Mouse (Mus musculus) neural tube, embryonic 11.5 days (tissue): ENCODE measurements around the gene Zfp738. TPM values are rescaled to one million over a fixed set of nuclear protein-coding genes. Genes with fewer than 3 reads are reported as not detected.
"Not testable (repeated sequence)": the region's sequence is repeated elsewhere in the genome, so short reads cannot be mapped to it uniquely, and the experiment has no call there.

Experiments used
- ATAC-seq: fragments of 200-750 bp; cut with Nextera tagmentation; 2 replicates; pipeline ENCODE4 v1.8.0; 2017; ENCODE audit warnings: moderate number of reproducible peaks, mild to moderate bottlenecking, moderate TSS enrichment, moderate library complexity; ENCODE audit not compliant: insufficient read depth, low FRiP score, low TSS enrichment
- DNase-seq: peaks from one replicate; pipeline ENCODE4 v3.0.0-alpha.2; 2015; ENCODE audit warnings: low spot score
- H3K27ac ChIP-seq: fragments of 300-500 bp; sonication (generic); 2 replicates; pipeline ENCODE4 v1.5.1; 2014; ENCODE audit warnings: low read depth, mild to moderate bottlenecking, low read length
- H3K27me3 ChIP-seq: fragments of 300-500 bp; sonication (generic); 2 replicates; pipeline ENCODE4 v1.6.1; 2014; ENCODE audit warnings: mild to moderate bottlenecking, low read length, mixed read lengths; ENCODE audit not compliant: control insufficient read depth, insufficient read depth
- H3K36me3 ChIP-seq: fragments of 300-500 bp; sonication (generic); 2 replicates; pipeline ENCODE4 v1.6.1; 2014; ENCODE audit warnings: mild to moderate bottlenecking, low read length, moderate library complexity, mixed read lengths; ENCODE audit not compliant: control insufficient read depth, insufficient read depth
- H3K4me1 ChIP-seq: fragments of 300-500 bp; sonication (generic); 2 replicates; pipeline ENCODE4 v1.6.1; 2014; ENCODE audit warnings: low read length, mixed read lengths; ENCODE audit not compliant: control insufficient read depth, insufficient read depth
- H3K4me2 ChIP-seq: fragments of 300-500 bp; sonication (generic); 2 replicates; pipeline ENCODE4 v1.6.1; 2014; ENCODE audit warnings: low read depth, mild to moderate bottlenecking, moderate library complexity
- H3K4me3 ChIP-seq: fragments of 300-500 bp; sonication (generic); 2 replicates; pipeline ENCODE4 v1.5.1; 2014; ENCODE audit warnings: low read depth, low read length
- H3K9ac ChIP-seq: fragments of 300-500 bp; sonication (generic); 2 replicates; pipeline ENCODE4 v1.6.1; 2014; ENCODE audit warnings: mild to moderate bottlenecking, low read length
- H3K9me3 ChIP-seq: fragments of 300-500 bp; sonication (generic); 2 replicates; pipeline ENCODE4 v1.6.1; 2016; ENCODE audit warnings: low read length; ENCODE audit not compliant: control insufficient read depth
- WGBS: fragments of 180-500 bp; shearing (Covaris S2); extraction: QIAGEN DNeasy Blood & Tissue Kit; methylation state at CpG from one replicate; pipeline ENCODE4 v1.1.7; 2014; 5-methylcytosine and 5-hydroxymethylcytosine counted together
- polyA plus RNA-seq: library from polyadenylated mRNA; unstranded; fragments of >200 nt; fragmentation: Nextera tagmentation; extraction: Ambion mirVana; gene quantifications from 2 replicates; pipeline ENCODE4 v1.2.1, GENCODE M21; 2014

Gene Zfp738
- 12.8 and 13.6 TPM in 2 replicates for polyA plus RNA-seq

DNA sequence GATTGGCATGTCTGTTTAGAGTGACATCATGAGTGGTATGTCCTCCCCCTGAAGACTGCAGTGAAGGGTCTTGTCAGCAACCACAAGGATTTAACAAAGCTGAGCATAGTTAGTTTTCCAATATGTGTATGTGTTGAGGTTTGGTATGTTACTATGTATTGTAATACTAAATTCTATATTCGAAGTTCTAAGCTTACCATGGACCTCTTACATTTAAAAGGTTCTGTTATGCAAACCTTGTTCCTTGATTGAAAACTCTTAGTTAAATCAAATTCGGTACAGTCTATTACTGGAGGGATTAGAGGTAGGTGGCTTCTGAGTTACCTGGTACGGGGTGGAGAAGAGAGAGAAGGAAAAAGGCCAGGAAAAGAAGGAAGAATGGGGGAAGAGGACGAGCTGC lies at the start of gene Zfp738:
Gene Zfp738, minus strand, starts transcription at position 101 of the 400 bp plus-strand sequence.
- DNase-seq: no peak
- Histone ChIP-seq H3K4me2 (no peak within 1 kb of the TSS), H3K36me3 (no peaks in the 10 kb centered on the region), H3K4me3 (no peak within 1 kb of the TSS), H3K9ac (no peak within 1 kb of the TSS), H3K4me1 (no peaks in the 10 kb centered on the region), H3K9me3 (no peaks in the 10 kb centered on the region), H3K27ac (no peak within 1 kb of the TSS), H3K27me3 (no peaks in the 10 kb centered on the region)
- no peak for ATAC-seq
- 81% methylated on average over 4 of the region's 4 CpGs for WGBS

DNA sequence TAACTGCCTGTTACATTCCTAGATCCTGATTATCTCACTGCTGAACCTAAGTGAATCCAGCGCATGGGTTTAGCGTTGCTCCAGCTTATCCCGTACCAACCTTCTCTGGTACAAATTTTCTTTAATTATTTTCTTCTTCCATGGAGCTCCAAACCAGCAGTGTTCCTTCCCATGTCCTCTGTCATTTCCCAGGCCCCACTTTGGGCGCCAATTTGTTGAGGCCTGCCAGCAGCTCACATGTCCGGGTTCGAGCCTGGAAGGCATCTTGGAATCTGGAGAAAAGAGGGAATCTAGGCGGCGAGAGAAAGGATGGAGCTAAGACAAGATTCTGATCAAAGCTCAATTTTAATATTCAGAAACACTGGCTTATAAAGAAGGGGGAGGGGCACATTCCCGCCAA lies 47.5 kb upstream of the Zfp738 start:
- not testable (repeated sequence) for DNase-seq, H3K4me2 ChIP-seq, H3K27me3 ChIP-seq, ATAC-seq, H3K36me3 ChIP-seq, H3K27ac ChIP-seq, H3K9me3 ChIP-seq, H3K4me1 ChIP-seq, H3K4me3 ChIP-seq, H3K9ac ChIP-seq
- 94% methylated on average over 9 of the region's 9 CpGs for WGBS

DNA sequence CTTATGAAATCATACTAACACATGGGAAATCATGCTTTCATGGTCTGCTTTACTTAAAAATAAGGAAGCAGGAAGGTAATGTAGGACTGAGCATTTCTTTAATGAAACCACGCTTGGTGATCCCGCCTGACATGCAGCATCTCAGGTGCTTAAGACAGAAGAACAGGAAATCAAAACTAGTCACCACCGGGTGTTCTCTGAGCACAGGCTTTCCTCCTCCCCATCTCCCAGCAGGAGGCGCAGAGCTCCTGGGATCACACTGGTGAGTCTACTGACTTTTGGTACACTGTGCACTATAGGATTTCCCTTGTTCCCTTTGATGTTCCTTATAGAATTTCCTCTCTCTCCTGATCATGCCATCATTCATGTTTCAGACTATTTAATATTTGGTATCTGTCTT lies 42.6 kb upstream of the Zfp738 start:
- peak; percentile 11 for DNase-seq
- H3K9ac ChIP-seq: peak overlapping the region; percentile 60; the same call in 1 of the 2 replicates
- H3K4me1 ChIP-seq, H3K9me3 ChIP-seq, H3K27me3 ChIP-seq, H3K27ac ChIP-seq, H3K36me3 ChIP-seq: not testable (repeated sequence)
- peak overlapping the region; percentile 55 for H3K4me2 ChIP-seq
- peak overlapping the region; percentile 46 for H3K4me3 ChIP-seq
- 0 out of 2 replicates have a peak, but pooled peaks have one; percentile 2 for ATAC-seq
- 48% methylated on average over 4 of the region's 4 CpGs for WGBS

DNA sequence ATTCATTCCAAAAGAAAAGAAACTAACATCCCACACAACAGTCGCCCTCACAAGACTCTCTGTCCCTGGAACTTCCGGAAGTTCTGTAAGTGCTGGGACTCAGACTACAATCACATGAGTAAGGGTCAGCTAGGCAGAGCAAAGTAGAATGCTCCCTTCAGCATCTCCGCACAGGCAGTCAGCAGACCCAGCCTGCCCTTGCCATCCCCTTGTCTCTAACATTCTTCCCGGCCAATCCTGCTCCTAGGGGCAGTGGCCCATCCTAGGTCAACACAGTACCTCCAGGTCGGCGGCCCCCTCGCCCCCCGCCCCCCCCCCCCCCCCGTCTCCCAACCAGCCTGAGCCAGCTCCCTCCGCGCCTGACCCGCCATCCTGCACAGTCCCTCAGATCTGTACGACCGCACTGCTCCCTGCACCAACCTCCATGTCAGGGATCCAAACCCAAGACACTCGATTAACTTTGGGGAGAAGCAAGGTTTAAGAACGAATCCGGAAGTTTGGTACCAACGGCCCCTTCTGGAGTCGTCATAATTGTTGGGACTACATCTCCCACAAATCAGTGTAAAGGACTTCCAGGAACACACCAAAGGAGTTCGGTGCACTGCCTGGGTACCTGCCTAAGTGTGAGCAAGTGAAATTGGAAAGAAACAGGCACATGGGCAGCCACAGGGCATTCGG lies 41.9 kb upstream of the Zfp738 start, which contains the start of gene Zfp65:
Gene Zfp65, minus strand, starts transcription at position 533 of the 678 bp plus-strand sequence.
- H3K9ac ChIP-seq: peak within 1 kb of the TSS; percentile 60
- H3K27ac ChIP-seq: no peak within 1 kb of the TSS
- DNase-seq (peak; percentile 53), ATAC-seq (peak; percentile 67)
- no peaks in the 10 kb centered on the region for H3K4me1 ChIP-seq
- no peaks in the 10 kb centered on the region for H3K36me3 ChIP-seq
- H3K27me3 ChIP-seq: no peaks in the 10 kb centered on the region
- H3K4me2 ChIP-seq: peak within 1 kb of the TSS; percentile 55
- H3K9me3 ChIP-seq: peaks cover 3% of the 10 kb centered on the region; the same call in 1 of the 2 replicates
- H3K4me3 ChIP-seq: peak within 1 kb of the TSS; percentile 46
- 2% methylated on average over 16 of the region's 21 CpGs for WGBS

DNA sequence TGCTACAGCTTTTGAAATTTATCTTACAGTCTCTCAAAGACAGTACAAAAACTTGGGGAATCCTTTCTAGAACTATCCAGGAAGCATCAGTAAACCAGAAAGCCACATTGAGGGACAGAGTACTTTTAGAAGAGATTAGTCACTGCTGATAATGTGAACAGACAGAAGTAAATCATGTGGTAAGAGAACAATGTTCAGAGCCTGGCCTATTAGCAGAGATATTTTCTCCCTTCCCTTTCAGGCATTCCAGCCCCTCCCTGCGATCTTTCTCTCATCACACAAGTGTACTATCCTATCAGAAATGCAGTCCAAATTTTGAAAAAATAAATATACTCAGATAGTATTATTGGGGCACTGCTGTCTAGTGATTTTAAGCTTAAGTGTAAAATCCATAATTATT lies 41.2 kb upstream of the Zfp738 start:
- H3K4me2 ChIP-seq: peak overlapping the region; percentile 55

DNA sequence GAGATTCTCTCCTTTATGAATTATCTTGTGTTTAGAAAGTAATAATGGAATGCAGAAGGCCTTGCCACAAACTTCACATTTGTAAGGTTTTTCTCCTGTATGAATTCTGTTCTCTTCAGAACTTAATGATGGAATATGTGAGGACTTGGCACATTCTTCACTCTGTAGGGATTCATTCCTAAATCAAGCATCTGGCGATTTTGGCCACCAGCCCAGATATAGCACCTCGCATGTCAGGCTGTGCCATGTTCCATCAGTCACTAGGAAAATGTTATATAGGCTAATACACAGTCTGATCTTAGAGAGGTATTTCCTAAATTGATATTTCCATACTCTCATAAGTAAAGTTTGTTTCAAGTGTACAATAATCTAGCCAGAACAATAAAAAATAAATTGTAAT lies 38.5 kb upstream of the Zfp738 start:
- not testable (repeated sequence) for H3K4me2 ChIP-seq, H3K9me3 ChIP-seq, H3K9ac ChIP-seq, H3K27ac ChIP-seq, ATAC-seq, H3K27me3 ChIP-seq, H3K36me3 ChIP-seq, H3K4me3 ChIP-seq, H3K4me1 ChIP-seq, DNase-seq
- WGBS: 91% methylated on average over 2 of the region's 2 CpGs

More for the DNA sequence above, 41.2 kb upstream of the Zfp738 start:
- Histone ChIP-seq H3K4me3 (peak overlapping the region; percentile 46), H3K27me3 (no peaks in the 10 kb centered on the region), H3K4me1 (0 out of 2 replicates have a peak, but pooled peaks cover 2% of the 10 kb centered on the region), H3K9me3 (no peaks in the 10 kb centered on the region), H3K36me3 (no peaks in the 10 kb centered on the region), H3K9ac (no peak overlapping the region), H3K27ac (no peak overlapping the region)
- ATAC-seq (no peak), DNase-seq (no peak)
- 78% methylated on average over 1 of the region's 1 CpGs for WGBS

DNA sequence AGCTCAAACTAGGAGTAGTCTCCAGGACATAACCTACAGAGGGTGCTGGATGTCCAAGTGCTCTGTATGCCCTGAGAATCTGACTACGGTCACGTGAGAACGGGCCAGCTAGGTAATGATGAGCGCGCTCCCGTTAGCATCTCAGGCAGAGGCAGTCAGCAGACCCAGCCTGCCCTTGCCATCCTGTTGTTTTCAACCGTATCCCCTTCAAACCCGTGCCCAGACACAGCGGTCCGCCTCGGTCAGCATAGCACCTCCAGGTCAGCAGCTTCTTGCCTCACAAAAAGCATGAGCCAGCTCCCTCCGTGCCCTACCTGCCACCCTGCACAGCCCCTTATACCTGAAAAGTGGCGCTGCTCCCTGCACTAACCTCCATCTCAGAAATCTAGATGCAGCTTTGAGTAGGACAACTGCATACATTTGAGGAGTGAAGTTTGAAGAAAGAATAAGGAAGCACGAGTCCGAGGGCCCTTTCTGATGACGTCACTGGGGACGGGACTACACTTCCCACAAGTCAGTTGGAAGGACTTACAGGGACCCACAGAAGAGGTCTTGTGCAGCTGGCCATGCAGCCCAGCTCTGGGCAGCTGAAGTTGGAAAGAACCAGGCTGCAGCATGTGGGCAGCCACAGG lies 37.1 kb upstream of the Zfp738 start:
- H3K27ac ChIP-seq: no peak overlapping the region
- H3K4me1 ChIP-seq: 0 out of 2 replicates have a peak, but pooled peaks cover 2% of the 10 kb centered on the region
- ATAC-seq (peak; percentile 97), DNase-seq (peak; percentile 89)
- H3K4me2 ChIP-seq: peak overlapping the region; percentile 56
- peak overlapping the region; percentile 77 for H3K4me3 ChIP-seq
- under 1% methylated on average over 17 of the region's 17 CpGs for WGBS
- no peaks in the 10 kb centered on the region for H3K9me3 ChIP-seq
- H3K27me3 ChIP-seq: no peaks in the 10 kb centered on the region
- H3K9ac ChIP-seq: peak overlapping the region; percentile 81
- no peaks in the 10 kb centered on the region for H3K36me3 ChIP-seq

DNA sequence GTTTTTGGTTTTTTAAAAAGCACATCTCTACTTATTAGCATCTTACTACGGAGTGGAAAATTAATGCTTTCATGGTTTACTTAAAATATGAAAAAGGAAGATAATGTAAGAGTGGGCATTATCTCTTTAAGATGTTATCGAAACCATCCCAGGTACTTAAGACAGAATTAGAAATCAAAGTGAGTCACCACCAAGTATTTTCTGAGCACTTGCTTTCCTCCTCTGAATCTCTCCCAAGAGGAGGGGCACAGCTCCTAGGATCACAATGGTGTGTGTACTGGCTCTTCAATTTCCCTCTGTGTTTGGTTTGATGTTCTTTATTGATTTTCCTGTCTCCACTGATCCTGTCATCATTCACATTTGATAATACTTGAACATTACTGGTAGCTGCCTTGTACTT lies 3.0 kb downstream of the Zfp738 start:
- peak overlapping the region; percentile 60 for H3K4me3 ChIP-seq
- H3K27ac ChIP-seq, H3K9ac ChIP-seq, H3K27me3 ChIP-seq, H3K36me3 ChIP-seq, H3K9me3 ChIP-seq, DNase-seq, H3K4me1 ChIP-seq, H3K4me2 ChIP-seq: not testable (repeated sequence)
- WGBS: 88% methylated on average over 2 of the region's 2 CpGs
- peak; percentile 32; the same call in 1 of the 2 replicates for ATAC-seq
